Mouse (Mus musculus) neural tube, embryonic 13.5 days (tissue): Measurements from ENCODE around the gene Hsd11b2. TPM values are rescaled to one million over a fixed set of nuclear protein-coding genes. Genes with fewer than 3 reads are reported as not detected.
A peak's percentile ranks its signal among the peaks of the same experiment; 100 is the strongest.

Experiments
- ATAC-seq: fragments of 200-750 bp; cut with Nextera tagmentation; 2 replicates; pipeline ENCODE4 v1.8.0; 2017; ENCODE audit warnings: low read depth, mild to moderate bottlenecking, moderate TSS enrichment, moderate library complexity
- H3K27ac ChIP-seq: fragments of 300-500 bp; sonication (generic); replicated peaks from 2 replicates; pipeline ENCODE4 v1.5.1; 2015; ENCODE audit warnings: moderate library complexity, mild to moderate bottlenecking, inconsistent platforms
- H3K27me3 ChIP-seq: fragments of 300-500 bp; sonication (generic); 2 replicates; pipeline ENCODE4 v1.6.1; 2015; ENCODE audit warnings: mild to moderate bottlenecking, inconsistent platforms
- H3K36me3 ChIP-seq: fragments of 300-500 bp; sonication (generic); 2 replicates; pipeline ENCODE4 v1.6.1; 2015; ENCODE audit warnings: mild to moderate bottlenecking, inconsistent platforms
- H3K4me1 ChIP-seq: fragments of 300-500 bp; sonication (generic); replicated peaks from 2 replicates; pipeline ENCODE4 v1.6.1; 2015; ENCODE audit warnings: inconsistent platforms
- H3K4me2 ChIP-seq: fragments of 300-500 bp; sonication (generic); 2 replicates; pipeline ENCODE4 v1.6.1; 2015; ENCODE audit warnings: inconsistent platforms, mild to moderate bottlenecking, moderate library complexity
- H3K4me3 ChIP-seq: fragments of 300-500 bp; sonication (generic); 2 replicates; pipeline ENCODE4 v1.5.1; 2015; ENCODE audit warnings: mild to moderate bottlenecking, inconsistent platforms
- H3K9ac ChIP-seq: fragments of 300-500 bp; sonication (generic); 2 replicates; pipeline ENCODE4 v1.6.1; 2015; ENCODE audit warnings: moderate library complexity, mild to moderate bottlenecking, inconsistent platforms
- H3K9me3 ChIP-seq: fragments of 300-500 bp; sonication (generic); 2 replicates; pipeline ENCODE4 v1.6.1; 2016; ENCODE audit warnings: inconsistent platforms
- WGBS: fragments of 180-500 bp; shearing (Covaris S2); methylation state at CpG from one replicate; pipeline ENCODE4 v1.1.7; 2015; 5-methylcytosine and 5-hydroxymethylcytosine counted together
- polyA plus RNA-seq: library from polyadenylated mRNA; unstranded; fragments of >200 nt; fragmentation: Nextera tagmentation; extraction: Ambion mirVana; gene quantifications from 2 replicates; pipeline ENCODE4 v1.2.1, GENCODE M21; 2015

Hsd11b2 gene
- polyA plus RNA-seq, 1 experiment from 2014 or later, result 5.5 TPM

DNA sequence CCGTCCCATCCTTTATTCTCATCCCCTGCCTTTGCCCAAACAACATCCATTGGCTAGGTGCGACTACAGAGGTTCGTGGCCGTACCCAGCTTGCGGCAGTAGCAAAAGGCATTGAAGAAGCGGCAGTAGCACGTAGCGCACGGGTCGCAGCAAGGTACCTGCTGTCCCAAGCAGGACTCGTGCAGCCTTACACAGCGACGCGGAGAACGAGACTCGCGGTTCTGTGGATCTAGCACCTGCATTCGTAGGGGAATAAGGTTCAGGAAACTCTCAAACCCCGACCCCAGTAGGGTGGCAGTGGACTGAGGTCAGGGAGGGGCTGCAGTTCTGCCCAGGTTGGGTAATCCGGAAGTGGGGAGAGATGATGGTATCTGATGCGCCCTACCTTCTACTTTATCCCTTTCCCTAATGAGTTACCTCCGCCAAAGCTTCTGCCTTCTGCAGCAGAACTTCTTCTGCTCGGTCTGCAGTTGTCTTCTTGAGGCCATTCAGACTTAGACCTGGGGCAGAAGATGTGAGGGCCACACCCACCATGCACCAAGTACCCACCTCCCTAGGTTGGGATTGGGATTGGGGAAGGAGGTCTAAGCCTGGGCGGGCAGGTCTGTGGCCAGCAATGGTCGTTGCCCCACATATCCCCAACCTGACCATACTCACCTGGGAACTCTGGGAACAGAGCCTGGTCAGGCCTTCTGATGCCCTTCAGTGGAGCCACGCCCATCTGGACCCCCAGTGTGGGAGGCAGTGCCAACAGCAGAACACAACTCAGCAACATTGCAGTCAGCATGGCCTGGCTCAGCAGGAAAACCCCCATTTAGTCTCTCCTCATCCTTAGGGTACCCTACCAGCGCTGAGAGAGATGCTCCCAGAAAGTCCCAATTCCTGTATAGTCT lies 48.4 kb downstream of the Hsd11b2 start:
- H3K27ac ChIP-seq, result peak overlapping the region; percentile 88
- H3K27me3 ChIP-seq, result no peaks in the 10 kb centered on the region
- peaks cover 5% of the 10 kb centered on the region; the same call in 1 of the 2 replicates for H3K36me3 ChIP-seq
- H3K4me2 ChIP-seq, result peak overlapping the region; percentile 93
- ATAC-seq, result peak; percentile 28
- H3K9me3 ChIP-seq, result no peaks in the 10 kb centered on the region
- H3K4me3 ChIP-seq, result peak overlapping the region; percentile 80
- H3K4me1 ChIP-seq, result peaks cover 48% of the 10 kb centered on the region
- peak overlapping the region; percentile 75 for H3K9ac ChIP-seq
- 33% methylated on average over 27 of the region's 27 CpGs for WGBS

DNA sequence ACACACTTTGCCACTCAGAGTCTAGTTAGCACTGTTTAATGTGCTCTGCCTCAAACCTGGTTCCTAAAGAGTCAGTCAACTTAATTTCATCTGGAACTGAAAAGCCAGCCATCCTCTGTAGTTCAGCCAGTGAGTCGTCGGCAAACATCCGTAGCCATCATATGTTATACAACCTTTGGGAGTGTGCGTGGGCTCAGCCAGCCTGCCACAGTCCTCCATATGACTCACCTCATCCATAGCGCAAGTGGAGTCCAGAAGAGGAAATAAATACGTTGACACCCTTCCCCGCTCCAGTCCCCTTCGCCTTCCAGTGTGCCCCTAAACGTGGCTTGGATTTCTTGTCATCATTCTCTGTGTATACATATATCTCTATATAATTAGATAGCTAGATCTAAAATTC lies 53.3 kb downstream of the Hsd11b2 start:
- no peaks in the 10 kb centered on the region for H3K9me3 ChIP-seq
- no peak overlapping the region for H3K27ac ChIP-seq
- H3K4me2 ChIP-seq, result no peak overlapping the region
- no peak for ATAC-seq
- no peak overlapping the region for H3K9ac ChIP-seq
- peaks cover 12% of the 10 kb centered on the region for H3K4me1 ChIP-seq
- H3K36me3 ChIP-seq, result no peaks in the 10 kb centered on the region
- no peaks in the 10 kb centered on the region for H3K27me3 ChIP-seq
- WGBS, result 90% methylated on average over 9 of the region's 9 CpGs
- no peak overlapping the region for H3K4me3 ChIP-seq

DNA sequence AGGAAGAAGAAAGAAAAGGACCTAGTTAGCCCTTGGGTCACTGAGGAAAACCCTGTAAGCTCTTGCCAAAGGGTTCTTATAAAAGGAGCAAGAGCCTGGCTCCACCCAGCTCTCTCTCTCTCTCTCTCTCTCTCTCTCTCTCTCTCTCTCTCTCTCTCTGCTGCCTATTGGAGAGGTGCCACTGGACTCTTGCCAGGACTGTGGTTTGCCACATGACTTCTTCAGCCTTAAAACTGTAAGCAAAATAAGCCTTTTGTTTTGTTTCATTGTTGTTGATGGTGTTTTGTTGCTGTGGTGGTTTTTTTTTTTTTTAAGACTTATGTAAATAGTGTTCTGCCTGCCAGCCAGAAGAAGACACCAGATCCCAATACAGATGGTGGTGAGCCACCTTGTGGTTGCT lies 54.9 kb downstream of the Hsd11b2 start:
- no peak overlapping the region for H3K4me3 ChIP-seq
- no peaks in the 10 kb centered on the region for H3K9me3 ChIP-seq
- no peaks in the 10 kb centered on the region for H3K27me3 ChIP-seq
- H3K36me3 ChIP-seq, result no peaks in the 10 kb centered on the region
- no peaks in the 10 kb centered on the region for H3K4me1 ChIP-seq
- ATAC-seq, result no peak
- H3K27ac ChIP-seq, result no peak overlapping the region
- H3K9ac ChIP-seq, result no peak overlapping the region
- no peak overlapping the region for H3K4me2 ChIP-seq

Other genes with a start within 250 kb of the Hsd11b2 start
- 0.32 and 0.44 TPM in 2 replicates for gene Hsf4, start 249.0 kb upstream of the Hsd11b2 start, polyA plus RNA-seq
- 5.3 and 6.9 TPM in 2 replicates for gene Nol3, start 242.6 kb upstream of the Hsd11b2 start, polyA plus RNA-seq
- gene 4931428F04Rik, start 228.9 kb upstream of the Hsd11b2 start, polyA plus RNA-seq, result 120 and 124 TPM in 2 replicates
- 12.8 and 14.3 TPM in 2 replicates for gene Exoc3l, start 222.7 kb upstream of the Hsd11b2 start, polyA plus RNA-seq
- gene E2f4, start 221.1 kb upstream of the Hsd11b2 start, polyA plus RNA-seq, result 49.3 and 51.8 TPM in 2 replicates
- 0.92 and 1.4 TPM in 2 replicates for gene Elmo3, start 213.2 kb upstream of the Hsd11b2 start, polyA plus RNA-seq
- gene Lrrc29, start 192.5 kb upstream of the Hsd11b2 start, polyA plus RNA-seq, result 1.2 and 1.3 TPM in 2 replicates
- gene Tmem208, start 192.4 kb upstream of the Hsd11b2 start, polyA plus RNA-seq, result 148 and 151 TPM in 2 replicates
- 0.28 and 0.63 TPM in 2 replicates for gene Fhod1, start 170.8 kb upstream of the Hsd11b2 start, polyA plus RNA-seq
- gene Slc9a5, start 169.9 kb upstream of the Hsd11b2 start, polyA plus RNA-seq, result 5.4 and 7.1 TPM in 2 replicates
- gene Plekhg4, start 145.5 kb upstream of the Hsd11b2 start, polyA plus RNA-seq, result 0.60 and 0.62 TPM in 2 replicates
- gene Kctd19, start 105.3 kb upstream of the Hsd11b2 start, polyA plus RNA-seq, result not detected in 2 replicates
- gene Lrrc36, start 105.2 kb upstream of the Hsd11b2 start, polyA plus RNA-seq, result 0.65 and 0.92 TPM in 2 replicates
- 239 and 296 TPM in 2 replicates for gene Tppp3, start 47.2 kb upstream of the Hsd11b2 start, polyA plus RNA-seq
- 27.8 and 31.9 TPM in 2 replicates for gene Zdhhc1, start 21.9 kb upstream of the Hsd11b2 start, polyA plus RNA-seq
- gene Atp6v0d1, start 47.3 kb downstream of the Hsd11b2 start, polyA plus RNA-seq, result 195 and 211 TPM in 2 replicates
- 30.5 and 35.9 TPM in 2 replicates for gene Ripor1, start 86.5 kb downstream of the Hsd11b2 start, polyA plus RNA-seq
- gene Ctcf, start 117.8 kb downstream of the Hsd11b2 start, polyA plus RNA-seq, result 105 and 118 TPM in 2 replicates
- 2.0 TPM in 2 replicates for gene Agrp, start 118.6 kb downstream of the Hsd11b2 start, polyA plus RNA-seq
- 16.6 and 20.2 TPM in 2 replicates for gene Carmil2, start 167.5 kb downstream of the Hsd11b2 start, polyA plus RNA-seq
- gene Acd, start 182.3 kb downstream of the Hsd11b2 start, polyA plus RNA-seq, result 77.1 and 87.1 TPM in 2 replicates
- gene Pard6a, start 182.4 kb downstream of the Hsd11b2 start, polyA plus RNA-seq, result 47.7 and 48.0 TPM in 2 replicates
- gene 4933405L10Rik, start 188.9 kb downstream of the Hsd11b2 start, polyA plus RNA-seq, result not detected in 2 replicates
- gene Enkd1, start 189.5 kb downstream of the Hsd11b2 start, polyA plus RNA-seq, result 10.3 and 11.2 TPM in 2 replicates
- 66.7 and 72.4 TPM in 2 replicates for gene Gfod2, start 239.9 kb downstream of the Hsd11b2 start, polyA plus RNA-seq